Comparison of ENCODE assay signal across 11 mouse cellular contexts in the genomic region with DNA sequence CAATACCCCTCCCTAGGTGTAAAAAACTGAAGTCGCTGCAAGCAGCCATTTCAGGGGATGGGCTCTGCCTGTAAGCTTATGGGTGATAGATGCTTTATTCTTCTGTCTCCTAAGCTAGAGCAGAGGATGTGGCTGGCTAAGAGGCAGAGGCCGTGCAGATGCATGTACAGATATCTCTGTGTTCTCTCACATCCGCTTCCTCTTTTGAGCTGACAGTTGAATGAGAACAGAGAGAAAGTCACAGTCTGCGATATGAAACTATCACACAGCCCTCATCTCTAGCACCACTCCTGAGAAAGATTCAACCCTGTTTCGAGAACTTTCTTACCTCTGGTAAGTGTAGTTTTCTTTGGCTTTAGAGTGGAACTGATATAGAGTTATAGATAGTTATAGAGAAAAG. TPM values are rescaled to one million over a fixed set of nuclear protein-coding genes. Genes with fewer than 3 reads are reported as not detected.
DNase-seq lines count a peak whose midpoint lies in the region; ATAC-seq and TF ChIP-seq lines count a peak whose summit lies in the region.
"Had no signal": no experiment of that assay in that cellular context is flagged by ENCODE, and none has a peak within 500 bp of the region (broad histone marks: within the 10 kb centered on the region; RNA-seq: fewer than 3 reads in every experiment).

A gene (plus strand): TSS at position 234 of the 400 bp plus-strand sequence.

- no peak for TF ChIP-seq POLR2A in olfactory bulb, adult 2 months (IDR thresholded peaks at IDR 0.05; ENCODE audit: insufficient read depth, low read depth, low read length)

- H3K4me3 ChIP-seq in liver, embryonic 15.5 days (replicated peaks): no peak within 1 kb of the TSS
- no peak within 1 kb of the TSS for H3K4me3 ChIP-seq in olfactory bulb, adult 2 months (ENCODE audit: insufficient read depth, low read depth, low read length)
- H3K4me3 ChIP-seq: embryonic facial prominence, embryonic 13.5 days; hindbrain, embryonic 10.5 days had no signal

- H3K36me3 ChIP-seq in liver, embryonic 15.5 days (replicated peaks): no peaks in the 10 kb centered on the region
- H3K36me3 ChIP-seq: embryonic facial prominence, embryonic 13.5 days; hindbrain, embryonic 10.5 days had no signal

- H3K4me1 ChIP-seq in liver, embryonic 15.5 days (replicated peaks): no peaks in the 10 kb centered on the region
- no peaks in the 10 kb centered on the region for H3K4me1 ChIP-seq in olfactory bulb, adult 2 months (ENCODE audit: control insufficient read depth, insufficient read depth, low read length)
- H3K4me1 ChIP-seq: embryonic facial prominence, embryonic 13.5 days; hindbrain, embryonic 10.5 days had no signal

- no peaks in the 10 kb centered on the region for H3K9me3 ChIP-seq in liver, embryonic 15.5 days (replicated peaks)
- H3K9me3 ChIP-seq: embryonic facial prominence, embryonic 13.5 days; hindbrain, embryonic 10.5 days had no signal

- 6% methylated on average over 5 of the region's 5 CpGs for WGBS in liver, embryonic 15.5 days (ENCODE audit: insufficient replicate concordance)
- 87% methylated on average over 5 of the region's 5 CpGs for WGBS in olfactory bulb, adult 2 months

- H3K27ac ChIP-seq in liver, embryonic 15.5 days (replicated peaks): no peak within 1 kb of the TSS
- H3K27ac ChIP-seq in olfactory bulb, adult 2 months (ENCODE audit: insufficient read depth, low read depth, low read length): no peak within 1 kb of the TSS
- H3K27ac ChIP-seq: embryonic facial prominence, embryonic 13.5 days; hindbrain, embryonic 10.5 days had no signal

- no peak within 1 kb of the TSS for H3K9ac ChIP-seq in liver, embryonic 15.5 days
- H3K9ac ChIP-seq: embryonic facial prominence, embryonic 13.5 days had no signal

- no peak within 1 kb of the TSS for H3K4me2 ChIP-seq in liver, embryonic 15.5 days
- H3K4me2 ChIP-seq: embryonic facial prominence, embryonic 13.5 days had no signal

- TF ChIP-seq CTCF in olfactory bulb, adult 2 months (IDR thresholded peaks at IDR 0.05; ENCODE audit: insufficient read depth, low read depth, low read length): no peak

- peak; percentile 3 to 12 for DNase-seq in lung, adult 18-20 months
- no peak for DNase-seq in lung, postnatal 4 days
- no peak for DNase-seq in embryo, embryonic 9.5 days (ENCODE audit: extremely low spot score)
- no peak for DNase-seq in adrenal gland, postnatal 4 days (ENCODE audit: low spot score in 2 of 2)
- DNase-seq in left cerebral cortex, postnatal 14 days (ENCODE audit: low spot score in 2 of 2): no peak
- DNase-seq: kidney, postnatal 36 days had no signal

- ATAC-seq in liver, embryonic 15.5 days (ENCODE audit: insufficient read depth): peak; percentile 34; the same call in 1 of the 2 replicates
- no peak for ATAC-seq in cerebellum, adult (ENCODE audit: insufficient number of reproducible peaks, low FRiP score, low TSS enrichment)

- intact Hi-C loops in left cerebral cortex, postnatal 14 days (cut with DNase I): no loop called here

- no peaks in the 10 kb centered on the region for H3K27me3 ChIP-seq in liver, embryonic 15.5 days
- H3K27me3 ChIP-seq: embryonic facial prominence, embryonic 13.5 days had no signal

RNA-seq across cellular contexts. Expression of the gene that starts here (rescaled TPM):
- 0.78 and 1.4 TPM in 2 replicates for polyA plus RNA-seq in liver, embryonic 15.5 days (2015; fragmentation: Nextera tagmentation; extraction: Ambion mirVana)
- not detected in 2 replicates for polyA plus RNA-seq in olfactory bulb, adult 2 months (2012; ENCODE audit: insufficient read depth, insufficient read length, low replicate concordance, missing spikeins)
- under 1 TPM; 0.45 to 0.59 TPM for total RNA-seq in adrenal gland, postnatal 4 days (2021)
- 1 to 10 TPM; 2.7 to 3.7 TPM for total RNA-seq in left cerebral cortex, postnatal 14 days (2021)
- polyA plus RNA-seq: hindbrain, embryonic 10.5 days had no signal

Comparison
In these comparisons a context has a peak if more than half of its experiments do, and no peak if none do; other contexts are left out.
1. RNA of the gene that starts here (polyA plus RNA-seq): not detected in olfactory bulb, adult 2 months; 0.78 to 1.4 TPM in liver, embryonic 15.5 days; every median in the first group is over 10 times any median in the second.
2. DNase-seq: peak in lung, adult 18-20 months (2 of 2); none in lung, postnatal 4 days (0 of 2), embryo, embryonic 9.5 days (single experiment), adrenal gland, postnatal 4 days (0 of 2) and left cerebral cortex, postnatal 14 days (0 of 2).